Mouse (Mus musculus) stomach, embryonic 15.5 days (tissue): Measurements from ENCODE around the gene Syt16. TPM values are rescaled to one million over a fixed set of nuclear protein-coding genes. Genes with fewer than 3 reads are reported as not detected.

Source experiments
- ATAC-seq: fragments of 200-750 bp; cut with Nextera tagmentation; 2 replicates; pipeline ENCODE4 v1.8.0; 2017; ENCODE audit warnings: low read depth, moderate number of reproducible peaks, moderate TSS enrichment; ENCODE audit not compliant: insufficient read depth, low FRiP score
- H3K27ac ChIP-seq: fragments of 300-500 bp; sonication (generic); 2 replicates; pipeline ENCODE4 v1.5.1; 2015; ENCODE audit warnings: mild to moderate bottlenecking, inconsistent platforms
- H3K27me3 ChIP-seq: fragments of 300-500 bp; sonication (generic); replicated peaks from 2 replicates; pipeline ENCODE4 v1.6.1; 2015; ENCODE audit warnings: inconsistent platforms
- H3K36me3 ChIP-seq: fragments of 300-500 bp; sonication (generic); 2 replicates; pipeline ENCODE4 v1.6.1; 2015; ENCODE audit warnings: inconsistent platforms
- H3K4me1 ChIP-seq: fragments of 300-500 bp; sonication (generic); 2 replicates; pipeline ENCODE4 v1.6.1; 2015; ENCODE audit warnings: inconsistent platforms
- H3K4me2 ChIP-seq: fragments of 300-500 bp; sonication (generic); 2 replicates; pipeline ENCODE4 v1.6.1; 2015; ENCODE audit warnings: mild to moderate bottlenecking, inconsistent platforms
- H3K4me3 ChIP-seq: fragments of 300-500 bp; sonication (generic); replicated peaks from 2 replicates; pipeline ENCODE4 v1.5.1; 2015; ENCODE audit warnings: inconsistent platforms
- H3K9ac ChIP-seq: fragments of 300-500 bp; sonication (generic); 2 replicates; pipeline ENCODE4 v1.6.1; 2015; ENCODE audit warnings: inconsistent platforms
- H3K9me3 ChIP-seq: fragments of 300-500 bp; sonication (generic); 2 replicates; pipeline ENCODE4 v1.6.1; 2016; ENCODE audit warnings: inconsistent platforms
- WGBS: fragments of 180-500 bp; shearing (Covaris S2); methylation state at CpG from one replicate; pipeline ENCODE4 v1.1.7; 2015; 5-methylcytosine and 5-hydroxymethylcytosine counted together
- polyA plus RNA-seq: library from polyadenylated mRNA; unstranded; fragments of >200 nt; fragmentation: Nextera tagmentation; extraction: Ambion mirVana; gene quantifications from 2 replicates; pipeline ENCODE4 v1.2.1, GENCODE M21; 2015

The Syt16 gene
- 2.1 and 2.4 TPM in 2 replicates for polyA plus RNA-seq

DNA sequence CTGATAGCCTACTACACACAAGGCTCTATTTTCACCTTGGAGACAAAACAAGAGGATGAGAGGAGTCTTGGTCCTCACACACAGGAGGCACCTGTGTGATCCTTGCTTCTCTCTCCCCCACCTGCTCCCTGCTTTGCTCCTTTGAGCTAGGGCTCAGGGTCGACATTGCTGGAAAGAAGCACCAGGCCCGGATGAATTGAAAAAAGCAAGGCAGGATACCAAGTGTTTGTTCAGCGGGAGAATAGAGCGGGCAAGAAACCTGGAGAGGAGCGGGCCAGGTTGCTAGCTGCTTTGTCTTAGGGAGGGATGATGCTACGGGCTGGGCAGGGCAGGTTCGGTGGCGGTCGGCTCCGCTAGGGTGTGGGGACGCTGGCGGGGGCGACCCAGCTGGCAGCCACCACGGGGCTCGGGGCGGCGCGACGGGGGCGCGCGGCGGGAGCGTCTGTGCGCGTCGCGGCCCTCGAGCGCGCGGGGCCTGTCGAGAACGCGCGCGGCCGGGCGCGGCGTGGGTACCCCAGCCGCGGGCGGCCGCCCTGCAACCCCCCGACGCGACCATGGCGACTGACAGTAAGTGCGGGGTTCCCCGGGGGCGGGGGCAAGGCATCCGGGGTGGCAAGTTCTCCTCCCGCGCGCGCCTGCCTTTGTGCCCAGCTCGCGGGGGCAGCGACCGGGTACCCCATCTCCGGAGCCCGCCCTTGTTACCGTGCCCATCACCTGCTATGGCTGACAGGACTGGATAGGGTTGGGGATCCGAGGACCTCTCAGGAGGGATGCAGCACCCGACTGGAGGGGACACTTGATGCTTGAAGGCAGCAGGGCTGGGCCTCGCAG, at the start of gene Syt16:
TSS of gene Syt16 (plus strand) at position 365 of the 831 bp plus-strand sequence.
- Histone ChIP-seq H3K4me1 (no peaks in the 10 kb centered on the region), H3K9me3 (no peaks in the 10 kb centered on the region), H3K36me3 (no peaks in the 10 kb centered on the region), H3K4me2 (peak within 1 kb of the TSS; percentile 95), H3K9ac (no peak within 1 kb of the TSS; the same call in 1 of the 2 replicates), H3K27me3 (peaks cover 21% of the 10 kb centered on the region), H3K27ac (no peak within 1 kb of the TSS), H3K4me3 (peak within 1 kb of the TSS; percentile 54)
- ATAC-seq: no peak
- 2% methylated on average over 65 of the region's 67 CpGs for WGBS

DNA sequence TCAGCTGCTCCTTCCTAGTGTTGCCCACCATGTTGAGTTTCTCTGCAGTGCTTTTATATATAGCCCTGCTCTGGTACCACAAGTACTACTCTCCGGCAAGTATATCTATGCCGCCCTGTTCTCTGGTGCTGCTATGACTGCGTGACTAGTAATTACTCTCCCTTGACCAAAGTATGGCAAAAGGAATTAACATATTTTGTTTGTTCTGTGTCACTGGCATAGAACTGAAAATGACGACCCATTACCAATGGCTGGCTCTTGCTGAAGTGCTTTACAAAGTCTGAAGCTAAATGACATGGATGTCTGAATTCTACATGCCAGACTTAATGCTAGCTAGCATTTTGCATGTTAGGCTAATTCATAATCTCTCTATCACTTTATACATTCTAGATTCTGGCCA, 49.0 kb upstream of the Syt16 start:
- Histone ChIP-seq H3K4me3 (no peak overlapping the region), H3K27ac (no peak overlapping the region), H3K4me2 (no peak overlapping the region), H3K4me1 (no peaks in the 10 kb centered on the region), H3K9ac (no peak overlapping the region), H3K9me3 (no peaks in the 10 kb centered on the region), H3K36me3 (peaks cover 11% of the 10 kb centered on the region), H3K27me3 (no peaks in the 10 kb centered on the region)
- no peak for ATAC-seq
- WGBS: 90% methylated on average over 4 of the region's 4 CpGs

DNA sequence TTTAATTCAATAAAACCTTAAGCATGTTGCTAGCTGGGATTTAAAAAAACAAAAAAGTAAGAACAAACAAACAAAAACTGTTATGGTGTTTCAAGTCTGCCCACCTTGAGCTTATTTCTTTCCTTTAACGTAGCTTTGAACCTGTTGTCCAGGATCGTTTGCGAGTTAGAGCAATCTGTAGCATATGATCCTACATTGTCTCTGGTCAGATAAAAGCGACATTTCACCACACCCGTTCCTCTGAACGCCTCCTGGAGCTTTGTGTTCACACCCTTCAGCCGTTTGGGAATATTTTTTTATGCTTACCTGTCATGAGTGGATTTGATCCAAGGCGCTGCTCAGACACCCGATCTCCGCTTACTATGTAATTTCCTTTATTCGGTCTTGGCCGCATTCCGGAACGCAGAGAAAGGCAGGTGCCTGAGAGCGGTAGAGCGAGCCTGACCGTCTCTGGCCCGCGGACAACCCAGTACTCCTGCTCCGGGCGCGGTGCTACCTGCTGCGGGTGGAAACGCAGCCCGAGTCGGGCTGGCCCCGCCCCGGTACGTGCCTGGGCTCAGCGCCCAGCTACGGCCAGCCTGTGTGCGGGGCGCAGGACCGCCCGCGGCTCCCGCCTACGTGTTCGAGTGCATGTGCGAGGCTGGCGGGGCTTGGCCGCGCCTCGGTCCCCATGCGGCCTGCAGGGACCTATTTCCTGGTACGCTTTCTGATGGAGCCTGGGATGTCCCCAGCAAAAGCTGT, 48.0 kb upstream of the Syt16 start:
- Histone ChIP-seq H3K36me3 (peaks cover 6% of the 10 kb centered on the region; the same call in 1 of the 2 replicates), H3K27ac (no peak overlapping the region), H3K27me3 (no peaks in the 10 kb centered on the region), H3K9ac (peak overlapping the region; percentile 25; the same call in 1 of the 2 replicates), H3K9me3 (no peaks in the 10 kb centered on the region), H3K4me2 (peak overlapping the region; percentile 78), H3K4me1 (no peaks in the 10 kb centered on the region), H3K4me3 (peak overlapping the region; percentile 41)
- 11% methylated on average over 46 of the region's 46 CpGs for WGBS
- ATAC-seq: peak; percentile 86

DNA sequence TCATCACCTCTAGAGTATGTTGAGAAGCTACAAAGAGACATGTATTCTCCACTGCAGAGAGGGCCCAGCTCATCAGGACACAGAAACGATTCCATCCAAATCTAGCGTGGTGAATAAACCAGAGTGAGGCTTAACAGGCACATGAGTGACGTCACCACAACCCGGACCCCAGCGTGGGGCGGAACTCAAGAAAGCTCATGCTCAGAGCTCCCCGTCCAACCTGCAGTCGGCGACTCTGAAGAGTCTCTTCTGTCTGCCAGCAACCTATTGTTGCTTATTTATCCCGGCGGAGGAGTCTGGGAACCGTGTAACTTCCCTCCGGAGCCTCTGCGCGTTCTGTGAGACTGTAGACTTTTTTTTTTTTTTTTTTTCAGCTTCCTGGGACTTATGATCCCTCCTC, 44.6 kb upstream of the Syt16 start:
- no peaks in the 10 kb centered on the region for H3K27me3 ChIP-seq
- peak overlapping the region; percentile 64 for H3K4me2 ChIP-seq
- H3K4me1 ChIP-seq: no peaks in the 10 kb centered on the region
- no peaks in the 10 kb centered on the region for H3K36me3 ChIP-seq
- no peak for ATAC-seq
- H3K4me3 ChIP-seq: peak overlapping the region; percentile 38
- H3K9ac ChIP-seq: no peak overlapping the region
- H3K27ac ChIP-seq: no peak overlapping the region
- no peaks in the 10 kb centered on the region for H3K9me3 ChIP-seq
- 10% methylated on average over 15 of the region's 15 CpGs for WGBS

DNA sequence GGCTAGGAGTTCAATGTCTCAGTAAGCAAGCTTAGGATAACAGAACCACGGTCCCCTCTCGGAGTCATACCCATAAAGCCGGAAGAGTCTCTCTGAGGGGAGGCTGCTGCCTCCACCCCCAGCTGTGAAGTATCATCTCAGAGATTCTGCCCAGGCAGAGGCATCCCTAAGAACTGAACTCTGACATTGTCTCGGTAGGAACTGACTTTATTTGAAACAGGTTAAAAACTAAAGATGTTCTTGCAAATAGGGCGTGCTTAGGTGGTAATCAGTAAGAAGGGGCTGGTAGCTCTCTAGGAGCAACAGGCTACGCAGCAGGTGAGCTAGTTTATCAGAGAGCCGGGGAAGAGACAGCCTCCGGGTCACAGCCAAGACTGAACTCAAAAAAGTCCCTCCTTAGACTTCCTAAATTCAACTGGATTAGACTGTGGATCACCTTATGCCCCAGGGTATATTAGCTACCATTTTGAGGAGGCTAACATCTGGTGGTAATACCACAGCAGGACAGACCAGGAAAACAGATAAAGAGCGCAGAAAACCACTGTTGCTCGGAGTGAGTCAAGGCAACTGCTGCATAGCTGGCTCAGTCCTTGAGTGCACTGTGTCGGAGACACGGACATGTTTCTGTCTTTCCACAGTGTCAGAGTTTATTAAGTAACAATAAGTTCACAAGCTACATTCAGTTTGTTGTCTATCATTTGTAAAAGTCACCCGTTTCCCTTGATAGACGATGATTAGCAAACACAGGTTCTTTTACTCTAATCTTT, 43.9 kb upstream of the Syt16 start:
- H3K27ac ChIP-seq: no peak overlapping the region
- no peak for ATAC-seq
- H3K9me3 ChIP-seq: no peaks in the 10 kb centered on the region
- 0 out of 2 replicates have a peak overlapping the region, but pooled peaks have one; percentile 36 for H3K9ac ChIP-seq
- 36% methylated on average over 14 of the region's 14 CpGs for WGBS
- H3K4me2 ChIP-seq: peak overlapping the region; percentile 64
- H3K36me3 ChIP-seq: no peaks in the 10 kb centered on the region
- no peaks in the 10 kb centered on the region for H3K27me3 ChIP-seq
- H3K4me1 ChIP-seq: no peaks in the 10 kb centered on the region
- H3K4me3 ChIP-seq: peak overlapping the region; percentile 38

DNA sequence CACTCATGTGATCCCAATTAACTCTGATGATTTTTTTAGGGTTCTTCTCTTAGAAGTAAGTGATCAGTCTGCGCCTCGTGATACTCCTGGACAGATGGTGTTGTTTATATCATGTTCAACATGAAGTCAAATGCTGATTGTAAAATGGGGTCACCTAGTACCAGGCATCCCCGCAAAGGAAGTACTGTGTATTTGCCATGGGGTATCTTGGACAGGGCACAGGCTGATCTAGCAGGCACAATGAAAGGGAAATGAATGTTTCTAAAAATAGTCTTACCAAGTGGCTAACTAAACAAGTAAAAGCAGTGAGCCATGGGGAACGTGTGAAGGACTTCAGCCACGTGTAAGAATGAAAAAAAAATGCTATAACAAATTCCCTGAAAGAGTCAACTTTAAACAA, 42.7 kb upstream of the Syt16 start:
- no peaks in the 10 kb centered on the region for H3K9me3 ChIP-seq
- no peak overlapping the region for H3K27ac ChIP-seq
- H3K4me1 ChIP-seq: no peaks in the 10 kb centered on the region
- no peak overlapping the region for H3K4me2 ChIP-seq
- H3K36me3 ChIP-seq: no peaks in the 10 kb centered on the region
- ATAC-seq: no peak
- no peak overlapping the region for H3K4me3 ChIP-seq
- 45% methylated on average over 5 of the region's 5 CpGs for WGBS
- H3K27me3 ChIP-seq: no peaks in the 10 kb centered on the region
- no peak overlapping the region for H3K9ac ChIP-seq

DNA sequence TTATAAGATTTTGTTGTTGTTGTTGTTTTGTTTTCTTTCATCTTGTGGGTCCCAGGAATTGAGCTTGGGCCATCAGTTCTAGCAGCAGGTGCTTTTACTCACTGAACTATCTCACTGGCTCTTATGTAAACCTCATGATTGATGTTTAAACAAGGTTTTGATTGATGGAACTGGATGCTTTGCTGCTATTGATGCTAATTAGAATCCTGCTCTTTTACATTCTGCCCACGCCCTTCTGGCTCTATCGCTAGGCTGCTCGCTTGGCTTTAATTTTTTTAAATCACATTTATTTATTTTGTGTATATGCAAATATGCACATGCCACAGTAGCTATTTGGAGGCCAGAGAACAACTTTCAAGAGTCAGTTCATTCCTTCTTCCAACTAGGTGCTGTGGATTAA, 39.8 kb upstream of the Syt16 start:
- no peak for ATAC-seq
- Histone ChIP-seq H3K27ac (no peak overlapping the region), H3K4me3 (no peak overlapping the region), H3K4me2 (no peak overlapping the region), H3K9ac (no peak overlapping the region), H3K36me3 (no peaks in the 10 kb centered on the region), H3K9me3 (no peaks in the 10 kb centered on the region), H3K4me1 (no peaks in the 10 kb centered on the region), H3K27me3 (no peaks in the 10 kb centered on the region)
- WGBS: 58% methylated on average over 3 of the region's 3 CpGs

DNA sequence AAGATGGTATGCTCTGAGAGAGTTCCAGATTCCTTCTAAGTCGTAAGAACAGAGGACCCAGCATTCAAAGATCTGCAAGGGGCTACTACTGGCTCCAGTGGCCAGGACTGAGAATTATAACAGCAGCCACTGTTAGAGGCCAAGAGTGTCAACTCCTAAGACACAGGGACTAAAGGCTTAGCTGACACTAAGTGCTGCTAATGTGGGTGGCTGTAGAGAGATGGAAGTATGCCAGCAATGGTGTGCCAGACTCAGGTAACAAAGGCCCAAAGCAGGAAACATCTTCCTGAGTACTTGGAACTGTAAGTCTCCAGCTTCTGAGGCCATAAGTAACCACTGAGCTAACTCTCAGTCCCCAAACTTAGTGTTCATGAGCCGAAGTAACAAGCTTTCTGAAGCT, 38.6 kb upstream of the Syt16 start:
- Histone ChIP-seq H3K27ac (no peak overlapping the region), H3K27me3 (no peaks in the 10 kb centered on the region), H3K4me1 (no peaks in the 10 kb centered on the region), H3K36me3 (no peaks in the 10 kb centered on the region), H3K4me3 (no peak overlapping the region), H3K9me3 (no peaks in the 10 kb centered on the region), H3K4me2 (no peak overlapping the region), H3K9ac (no peak overlapping the region)
- WGBS: 76% methylated on average over 2 of the region's 2 CpGs
- no peak for ATAC-seq

DNA sequence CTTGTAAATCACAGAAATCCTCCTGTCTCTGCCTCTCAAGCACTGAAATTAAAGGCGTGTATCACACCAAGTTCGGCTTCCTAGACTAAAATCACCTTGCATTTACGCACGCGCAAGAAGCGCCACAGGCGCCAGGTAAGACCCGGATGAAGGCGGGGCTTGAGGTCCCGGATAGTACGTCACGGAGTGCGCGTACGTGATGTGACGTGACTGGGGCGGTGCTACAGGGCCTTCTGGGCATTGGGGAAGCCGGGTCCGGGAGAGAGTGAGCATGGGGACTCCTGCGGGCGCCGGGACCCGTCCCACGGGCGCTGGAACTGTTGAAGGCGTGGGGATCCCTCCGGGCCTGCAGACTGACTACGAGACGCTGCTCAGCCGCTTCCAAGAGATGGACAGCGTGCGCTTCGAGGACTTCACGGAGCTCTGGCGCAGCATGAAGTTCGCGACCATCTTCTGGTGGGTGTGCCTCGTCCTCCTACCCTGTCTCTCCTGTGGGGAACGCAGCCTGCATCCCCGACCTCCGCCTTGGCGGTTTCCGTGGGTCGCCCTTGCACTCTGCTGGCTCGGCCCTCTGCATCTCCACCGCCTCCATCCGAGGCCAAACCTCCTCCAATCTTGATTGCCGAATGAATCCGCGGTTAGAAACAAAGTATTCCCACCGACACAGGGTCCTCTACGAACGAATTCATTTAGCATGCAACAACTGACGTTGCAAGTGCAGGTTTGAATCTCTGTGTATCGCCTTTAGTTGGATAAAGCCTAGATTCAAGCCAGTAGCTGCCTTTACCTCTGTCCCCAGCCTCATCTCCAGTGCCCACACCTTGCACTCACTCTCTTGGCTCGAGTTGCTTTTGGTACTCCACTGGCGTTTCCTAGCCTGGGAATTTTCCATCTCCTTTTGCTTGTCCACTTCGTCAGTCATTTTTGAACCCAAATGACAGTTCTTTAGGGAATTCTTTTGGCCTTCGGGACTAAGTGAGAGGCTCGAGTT, 32.9 kb upstream of the Syt16 start, which contains the start of gene Snapc1:
TSS of gene Snapc1 (plus strand) at position 191 of the 991 bp plus-strand sequence.
- ATAC-seq: peak; percentile 100
- Histone ChIP-seq H3K9me3 (no peaks in the 10 kb centered on the region), H3K4me2 (peak within 1 kb of the TSS; percentile 84), H3K4me1 (peaks cover 6% of the 10 kb centered on the region; the same call in 1 of the 2 replicates), H3K27ac (peak within 1 kb of the TSS; percentile 73), H3K36me3 (peaks cover 13% of the 10 kb centered on the region; the same call in 1 of the 2 replicates), H3K4me3 (peak within 1 kb of the TSS; percentile 86), H3K27me3 (no peaks in the 10 kb centered on the region), H3K9ac (peak within 1 kb of the TSS; percentile 83)
- WGBS: under 1% methylated on average over 60 of the region's 60 CpGs

DNA sequence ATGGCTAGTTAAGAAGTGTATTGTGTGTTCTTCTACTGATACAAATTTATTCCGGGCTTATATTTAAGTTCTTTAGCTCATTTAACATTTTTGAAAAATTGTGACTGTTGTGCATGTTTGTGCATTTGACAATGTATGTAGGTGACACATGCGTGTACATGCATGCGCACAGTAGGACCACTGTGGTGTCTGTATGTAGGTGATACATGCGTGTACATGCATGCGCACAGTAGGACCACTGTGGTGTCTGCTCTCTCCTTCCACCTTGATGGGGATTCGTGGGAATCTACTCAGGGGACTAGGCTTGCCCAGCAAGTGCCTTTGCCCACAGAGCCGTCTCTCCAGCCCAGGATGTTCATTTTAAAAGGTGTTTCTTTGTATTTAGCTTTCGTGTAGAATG, 28.3 kb upstream of the Syt16 start:
- Histone ChIP-seq H3K36me3 (peaks cover 43% of the 10 kb centered on the region), H3K27ac (no peak overlapping the region), H3K4me2 (no peak overlapping the region), H3K9me3 (no peaks in the 10 kb centered on the region), H3K4me3 (no peak overlapping the region), H3K4me1 (peaks cover 6% of the 10 kb centered on the region; the same call in 1 of the 2 replicates), H3K9ac (no peak overlapping the region), H3K27me3 (no peaks in the 10 kb centered on the region)
- 97% methylated on average over 8 of the region's 8 CpGs for WGBS
- ATAC-seq: no peak

DNA sequence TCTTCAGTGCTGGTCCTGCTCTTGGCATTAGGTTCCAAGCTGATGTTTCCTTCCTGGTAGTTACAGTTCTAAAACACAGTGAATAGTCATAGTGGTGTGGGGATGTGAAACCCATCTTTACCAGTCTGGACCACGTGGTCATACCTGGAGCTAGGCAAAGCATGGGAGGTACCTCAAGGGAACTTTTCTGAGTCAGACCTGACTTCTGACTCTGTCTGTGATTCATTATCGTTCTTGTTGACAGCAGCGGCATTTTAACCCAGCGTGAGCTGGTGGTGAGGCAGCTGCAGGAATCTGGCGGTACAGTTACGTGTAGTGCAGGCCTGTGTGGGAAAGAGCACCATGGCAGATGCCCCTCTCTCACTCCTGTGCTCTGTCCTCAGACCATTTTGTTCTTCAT, 22.9 kb upstream of the Syt16 start:
- Histone ChIP-seq H3K4me3 (no peak overlapping the region), H3K27me3 (no peaks in the 10 kb centered on the region), H3K36me3 (peaks cover 48% of the 10 kb centered on the region), H3K9me3 (no peaks in the 10 kb centered on the region), H3K4me2 (no peak overlapping the region), H3K9ac (no peak overlapping the region), H3K27ac (no peak overlapping the region), H3K4me1 (no peaks in the 10 kb centered on the region)
- WGBS: 89% methylated on average over 6 of the region's 6 CpGs
- ATAC-seq: no peak
